ENCODE assay signal across 8 mouse cellular contexts in genomic region chr11:54067996-54068519, GRCm38 (mm10). TPM values are rescaled to one million over a fixed set of nuclear protein-coding genes. Genes with fewer than 3 reads are reported as not detected.
A peak's percentile ranks its signal among the peaks of the same experiment; 100 is the strongest.
DNase-seq lines count a peak whose midpoint lies in the region; ATAC-seq and TF ChIP-seq lines count a peak whose summit lies in the region.

No protein-coding gene starts in this region.

- TF ChIP-seq POLR2A in limb, embryonic 14.5 days (IDR thresholded peaks at IDR 0.05; ENCODE audit: borderline replicate concordance, extremely low read depth, insufficient read depth, insufficient read length) = no peak

- H3K4me2 ChIP-seq in forebrain, embryonic 12.5 days = peak overlapping the region; percentile 86
- H3K4me2 ChIP-seq in limb, embryonic 14.5 days (replicated peaks; ENCODE audit: low read depth, low read length, severe bottlenecking) = peak overlapping the region; percentile 83
- H3K4me2 ChIP-seq in neural tube, embryonic 14.5 days (ENCODE audit: low read depth, low read length) = peak overlapping the region; percentile 83

- no peak for DNase-seq in left cerebral cortex, adult 2 months (ENCODE audit: extremely low spot score in 1 of 2, low spot score in 2 of 2)
- no peak for DNase-seq in left cerebral cortex, adult 18-20 months (ENCODE audit: low spot score in 2 of 2)
- DNase-seq in limb, embryonic 14.5 days (ENCODE audit: low spot score) = no peak
- no peak for DNase-seq in layer of hippocampus, postnatal 25 days (ENCODE audit: extremely low spot score in 1 of 2, low spot score in 1 of 2)
- no peak for DNase-seq in gastrocnemius, adult 18-20 months (ENCODE audit: low spot score)
- no peak for DNase-seq in lung, adult 18-20 months

- no peaks in the 10 kb centered on the region for H3K9me3 ChIP-seq in forebrain, embryonic 12.5 days
- no peaks in the 10 kb centered on the region for H3K9me3 ChIP-seq in limb, embryonic 14.5 days (ENCODE audit: control insufficient read depth, low read length)
- H3K9me3 ChIP-seq in neural tube, embryonic 14.5 days (ENCODE audit: control insufficient read depth, low read length) = no peaks in the 10 kb centered on the region

- H3K4me1 ChIP-seq in forebrain, embryonic 12.5 days = peaks cover 24% of the 10 kb centered on the region
- peaks cover 48% of the 10 kb centered on the region for H3K4me1 ChIP-seq in limb, embryonic 14.5 days (ENCODE audit: control insufficient read depth, insufficient read depth, low read length)
- 0 out of 2 replicates have a peak, but pooled peaks cover 5% of the 10 kb centered on the region for H3K4me1 ChIP-seq in neural tube, embryonic 14.5 days (ENCODE audit: control insufficient read depth, insufficient read depth, low read length)

- 0 out of 2 replicates have a peak, but pooled peaks have one; percentile 39 for ATAC-seq in forebrain, embryonic 12.5 days (ENCODE audit: low FRiP score)
- ATAC-seq in limb, embryonic 14.5 days (ENCODE audit: low FRiP score, low read depth) = no peak
- no peak for ATAC-seq in neural tube, embryonic 14.5 days (ENCODE audit: low read depth)

- H3K4me3 ChIP-seq in left cerebral cortex, adult 2 months = peak overlapping the region; percentile 42
- H3K4me3 ChIP-seq in forebrain, embryonic 12.5 days (replicated peaks) = peak overlapping the region; percentile 63
- peak overlapping the region; percentile 78 for H3K4me3 ChIP-seq in limb, embryonic 14.5 days (replicated peaks; ENCODE audit: low read length)
- peak overlapping the region; percentile 51 for H3K4me3 ChIP-seq in neural tube, embryonic 14.5 days (ENCODE audit: low read depth, low read length)

- intact Hi-C loops in left cerebral cortex, adult 2 months (cut with DNase I) = no loop called here

- no peaks in the 10 kb centered on the region for H3K36me3 ChIP-seq in forebrain, embryonic 12.5 days (replicated peaks)
- H3K36me3 ChIP-seq in limb, embryonic 14.5 days (ENCODE audit: control insufficient read depth, insufficient read depth, low read length) = peaks cover 16% of the 10 kb centered on the region; the same call in 1 of the 2 replicates
- H3K36me3 ChIP-seq in neural tube, embryonic 14.5 days (ENCODE audit: control insufficient read depth, insufficient read depth, low read length) = no peaks in the 10 kb centered on the region

- 39% methylated on average over 4 of the region's 4 CpGs for WGBS in forebrain, embryonic 12.5 days
- WGBS in limb, embryonic 14.5 days = 7% methylated on average over 4 of the region's 4 CpGs
- WGBS in neural tube, embryonic 14.5 days = 48% methylated on average over 4 of the region's 4 CpGs

- peaks cover 13% of the 10 kb centered on the region for H3K27me3 ChIP-seq in forebrain, embryonic 12.5 days
- H3K27me3 ChIP-seq in limb, embryonic 14.5 days (ENCODE audit: control insufficient read depth, insufficient read depth, low read length) = no peaks in the 10 kb centered on the region
- no peaks in the 10 kb centered on the region for H3K27me3 ChIP-seq in neural tube, embryonic 14.5 days (ENCODE audit: control insufficient read depth, insufficient read depth, low read length)

- no peak for TF ChIP-seq CTCF in left cerebral cortex, adult 2 months (IDR thresholded peaks at IDR 0.05)

- peak overlapping the region; percentile 47; the same call in 1 of the 2 replicates for H3K27ac ChIP-seq in left cerebral cortex, adult 2 months
- no peak overlapping the region for H3K27ac ChIP-seq in forebrain, embryonic 12.5 days
- peak overlapping the region; percentile 79 for H3K27ac ChIP-seq in limb, embryonic 14.5 days (replicated peaks; ENCODE audit: low read depth, low read length)
- H3K27ac ChIP-seq in neural tube, embryonic 14.5 days (ENCODE audit: low read depth, low read length) = no peak overlapping the region

- H3K9ac ChIP-seq in forebrain, embryonic 12.5 days = peak overlapping the region; percentile 71; the same call in 1 of the 2 replicates
- H3K9ac ChIP-seq in limb, embryonic 14.5 days (ENCODE audit: low read depth, low read length, severe bottlenecking) = peak overlapping the region; percentile 78
- H3K9ac ChIP-seq in neural tube, embryonic 14.5 days (replicated peaks; ENCODE audit: low read depth, low read length) = no peak overlapping the region; the same call in 1 of the 2 replicates

RNA-seq across cellular contexts. Expression of gene Pdlim4, which starts 0.8 kb away (rescaled TPM):
- 10 to 100 TPM; 13.8 to 14.0 TPM for total RNA-seq in left cerebral cortex, adult 2 months (2021)
- 10 to 100 TPM; 13.5 to 14.5 TPM for total RNA-seq in left cerebral cortex, adult 18-20 months (2021)
- 38.2 and 43.8 TPM in 2 replicates for polyA plus RNA-seq in forebrain, embryonic 12.5 days (2016; fragmentation: Nextera tagmentation; extraction: Ambion mirVana)
- polyA plus RNA-seq in limb, embryonic 14.5 days (2012; rRNA removed) = 115 and 157 TPM in 2 replicates
- 129 and 141 TPM in 2 replicates for polyA plus RNA-seq in limb, embryonic 14.5 days (2014; fragmentation: Nextera tagmentation; extraction: Ambion mirVana)
- 26.5 and 33.1 TPM in 2 replicates for polyA plus RNA-seq in neural tube, embryonic 14.5 days (2014; fragmentation: Nextera tagmentation; extraction: Ambion mirVana)
- 10 to 100 TPM; 15.7 TPM for total RNA-seq in layer of hippocampus, postnatal 25 days (2021)
- 1 to 10 TPM; 5.1 to 5.6 TPM for total RNA-seq in gastrocnemius, adult 18-20 months (2021)

RNA-seq across cellular contexts. Expression of gene P4ha2, which starts 31.8 kb away (rescaled TPM):
- 10 to 100 TPM; 21.8 to 32.0 TPM for total RNA-seq in left cerebral cortex, adult 2 months (2021)
- 10 to 100 TPM; 22.8 to 24.3 TPM for total RNA-seq in left cerebral cortex, adult 18-20 months (2021)
- polyA plus RNA-seq in forebrain, embryonic 12.5 days (2016; fragmentation: Nextera tagmentation; extraction: Ambion mirVana) = 10.5 and 12.7 TPM in 2 replicates
- polyA plus RNA-seq in limb, embryonic 14.5 days (2012; rRNA removed) = 106 TPM in 2 replicates
- 83.3 and 94.1 TPM in 2 replicates for polyA plus RNA-seq in limb, embryonic 14.5 days (2014; fragmentation: Nextera tagmentation; extraction: Ambion mirVana)
- polyA plus RNA-seq in neural tube, embryonic 14.5 days (2014; fragmentation: Nextera tagmentation; extraction: Ambion mirVana) = 10.1 and 12.8 TPM in 2 replicates
- total RNA-seq in layer of hippocampus, postnatal 25 days (2021) = 10 to 100 TPM; 15.2 to 22.4 TPM
- total RNA-seq in gastrocnemius, adult 18-20 months (2021) = 10 to 100 TPM; 31.9 to 38.1 TPM

RNA-seq across cellular contexts. Expression of gene Slc22a4, which starts 40.2 kb away (rescaled TPM):
- total RNA-seq in left cerebral cortex, adult 2 months (2021) = 1 to 10 TPM; 8.5 to 8.8 TPM
- total RNA-seq in left cerebral cortex, adult 18-20 months (2021) = 1 to 10 TPM; 6.7 to 7.1 TPM
- 0.92 and 1.6 TPM in 2 replicates for polyA plus RNA-seq in forebrain, embryonic 12.5 days (2016; fragmentation: Nextera tagmentation; extraction: Ambion mirVana)
- polyA plus RNA-seq in limb, embryonic 14.5 days (2012; rRNA removed) = 2.7 and 3.2 TPM in 2 replicates
- 3.4 and 5.2 TPM in 2 replicates for polyA plus RNA-seq in limb, embryonic 14.5 days (2014; fragmentation: Nextera tagmentation; extraction: Ambion mirVana)
- polyA plus RNA-seq in neural tube, embryonic 14.5 days (2014; fragmentation: Nextera tagmentation; extraction: Ambion mirVana) = 3.1 and 6.1 TPM in 2 replicates
- total RNA-seq in layer of hippocampus, postnatal 25 days (2021) = 1 to 10 TPM; 4.8 to 7.2 TPM
- total RNA-seq in gastrocnemius, adult 18-20 months (2021) = 1 to 10 TPM; 2.9 to 3.1 TPM

Comparison
In these comparisons a context has a peak if more than half of its experiments do, and no peak if none do; other contexts are left out.
1. H3K27ac ChIP-seq: peak in left cerebral cortex, adult 2 months (single experiment) and limb, embryonic 14.5 days (single experiment); none in forebrain, embryonic 12.5 days (single experiment) and neural tube, embryonic 14.5 days (single experiment).
2. Peak in every context shown above with its lines, with median percentiles within 50 percentile points of each other: H3K4me3 ChIP-seq and H3K4me2 ChIP-seq.